Mouse (Mus musculus): ENCODE data around the gene Rnf212. TPM values are rescaled to one million over a fixed set of nuclear protein-coding genes. Genes with fewer than 3 reads are reported as not detected.

The Rnf212 gene
- total RNA-seq, 2 experiments from 2014 or later = not detected

- intact Hi-C loops (cut with DNase I) = no loop called here
These were observed 60.6 kb downstream of the Rnf212 start for GRCm38 (mm10) chr5:108714149-108714548.

DNA sequence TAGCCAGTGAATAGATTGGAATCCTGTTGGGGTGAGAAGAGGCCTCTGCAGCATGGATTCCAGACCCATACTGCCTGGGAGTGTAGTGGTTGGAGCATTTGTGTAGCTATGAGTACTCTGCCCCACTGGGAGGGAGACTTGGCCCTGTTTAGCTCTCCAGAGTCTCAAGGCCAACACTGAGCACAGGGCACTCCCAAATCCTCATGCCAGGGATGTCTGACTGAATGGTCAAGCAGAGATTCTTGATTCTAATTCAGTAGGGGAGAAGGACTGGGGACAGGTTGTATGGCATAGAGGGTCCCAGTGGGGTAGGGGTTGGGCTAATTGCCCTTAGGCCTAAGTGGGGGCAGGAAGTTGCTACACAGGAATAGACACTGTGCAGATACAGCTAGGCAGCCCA is 61.1 kb downstream of the Rnf212 start:
- intact Hi-C loops (cut with DNase I) = no loop called here
- DNase-seq = no peak

More at GRCm38 (mm10) chr5:108714149-108714548, 60.6 kb downstream of the Rnf212 start:
- DNase-seq = peak in 1 of 2 experiments; percentile 25

DNA sequence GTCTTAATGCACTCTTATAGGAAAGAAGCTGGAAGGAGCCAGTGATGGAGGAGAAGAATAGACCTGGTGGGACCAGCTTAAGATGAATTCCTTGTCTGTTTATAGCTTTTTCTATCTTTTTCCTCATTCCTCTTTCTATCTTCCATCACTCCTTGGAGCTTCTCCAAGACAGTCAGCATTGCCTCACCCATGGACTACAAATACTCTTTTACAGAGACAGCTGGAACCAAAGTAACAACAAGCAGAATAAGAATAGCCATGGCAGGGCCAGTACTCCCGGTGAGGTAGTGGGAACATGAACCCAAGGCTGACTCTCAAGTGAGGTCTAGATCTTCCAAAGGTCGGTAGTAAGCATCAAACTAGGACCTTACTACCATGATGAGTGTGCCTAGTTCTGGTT is 61.7 kb downstream of the Rnf212 start:
- intact Hi-C loops (cut with DNase I) = no loop called here

GRCm38 (mm10) chr5:108711968-108712367 is 62.8 kb downstream of the Rnf212 start:
- intact Hi-C loops (cut with DNase I) = no loop called here
- no peak for DNase-seq

More for the DNA sequence above, 61.7 kb downstream of the Rnf212 start:
- DNase-seq = no peak

- DNase-seq = no peak
- intact Hi-C loops (cut with DNase I) = no loop called here
These were observed 65.6 kb downstream of the Rnf212 start for GRCm38 (mm10) chr5:108708981-108709731.

DNA sequence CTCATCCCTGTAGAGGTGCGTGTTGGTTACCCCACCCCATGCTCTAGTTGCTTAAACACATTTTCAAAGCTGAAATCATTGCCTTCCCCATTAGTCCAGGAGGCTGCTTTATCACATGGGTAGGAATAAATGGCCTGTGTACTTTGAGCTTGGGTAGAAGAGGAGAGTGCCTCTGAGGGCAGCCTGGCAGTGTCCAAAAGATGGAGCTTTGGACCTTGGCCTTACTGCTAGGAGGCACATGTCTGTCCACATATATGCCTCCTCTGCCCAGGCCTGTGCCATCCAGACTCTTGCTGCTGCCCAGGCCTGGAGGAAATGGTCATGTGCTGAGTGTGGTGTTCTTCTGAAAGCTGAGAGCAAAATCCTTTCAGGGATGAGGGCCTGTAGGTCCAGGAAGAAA is 66.4 kb downstream of the Rnf212 start:
- no peak for DNase-seq
- intact Hi-C loops (cut with DNase I) = no loop called here

DNA sequence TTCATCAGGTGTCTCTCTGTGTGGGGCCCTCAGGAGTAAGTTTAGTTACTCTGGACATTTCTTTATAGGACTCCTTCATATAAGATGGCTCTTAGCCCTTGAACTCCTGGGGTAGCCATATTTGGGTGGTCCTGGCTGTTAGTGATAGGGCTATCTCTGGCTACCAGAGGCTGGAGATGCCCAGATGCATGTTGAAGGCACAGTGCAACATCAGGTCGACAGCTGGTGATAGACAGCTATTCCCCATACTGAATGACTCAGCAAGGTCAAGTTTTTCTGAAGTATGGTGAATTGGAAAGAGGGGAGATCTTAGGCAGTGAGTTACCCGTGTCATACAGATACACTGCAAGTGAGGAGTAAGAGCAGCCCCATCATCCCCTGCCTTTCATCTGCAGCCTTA is 67.0 kb downstream of the Rnf212 start:
- intact Hi-C loops (cut with DNase I) = no loop called here
- DNase-seq = no peak

GRCm38 (mm10) chr5:108703754-108704626 is 70.8 kb downstream of the Rnf212 start:
- DNase-seq = no peak
- intact Hi-C loops (cut with DNase I) = no loop called here

GRCm38 (mm10) chr5:108701341-108702021 is 73.3 kb downstream of the Rnf212 start:
- intact Hi-C loops (cut with DNase I) = no loop called here

DNA sequence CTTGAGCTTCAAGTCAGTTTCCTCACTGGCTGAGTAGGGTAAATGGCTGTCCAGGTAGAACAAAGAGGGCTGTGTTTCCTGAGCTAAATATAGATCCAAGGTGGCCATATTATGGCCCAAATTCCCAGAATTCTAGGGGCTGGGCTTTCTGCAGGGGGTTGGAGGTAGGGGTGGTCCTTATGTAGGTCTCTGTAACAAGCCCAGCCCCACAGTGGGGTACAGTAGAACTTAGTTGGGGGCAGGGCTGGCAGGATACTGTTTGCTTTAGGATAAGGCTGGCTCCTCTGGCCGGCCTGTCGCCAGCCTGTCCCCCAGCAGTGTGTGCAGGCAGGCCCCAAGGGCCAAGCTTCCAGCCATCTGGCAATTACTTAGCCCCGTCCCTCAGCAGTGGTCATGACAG is 74.4 kb downstream of the Rnf212 start:
- intact Hi-C loops (cut with DNase I) = no loop called here
- no peak for DNase-seq

More at GRCm38 (mm10) chr5:108701341-108702021, 73.3 kb downstream of the Rnf212 start:
- DNase-seq = no peak

GRCm38 (mm10) chr5:108697341-108697753 is 77.4 kb downstream of the Rnf212 start:
- DNase-seq = no peak
- intact Hi-C loops (cut with DNase I) = no loop called here

DNA sequence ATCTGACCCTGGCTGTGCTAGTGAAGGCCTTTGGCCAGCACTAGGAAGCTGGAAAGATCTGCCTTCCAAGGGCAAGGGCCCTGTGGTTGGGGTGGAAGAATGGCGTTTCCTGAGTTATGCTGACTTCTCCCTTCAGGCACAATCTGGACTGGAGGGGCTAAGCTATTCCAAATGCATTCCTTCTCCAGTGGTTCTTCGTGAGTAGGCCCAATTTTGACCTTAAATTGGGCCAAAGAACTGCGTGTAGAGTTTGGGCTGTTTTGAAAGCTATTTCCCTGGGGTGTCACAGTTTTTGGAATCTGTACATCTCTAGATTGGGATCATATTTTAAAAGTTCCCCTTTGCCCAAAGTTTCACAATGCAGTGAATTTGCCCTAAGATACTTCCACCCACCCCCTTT is 78.2 kb downstream of the Rnf212 start:
- intact Hi-C loops (cut with DNase I) = no loop called here

GRCm38 (mm10) chr5:108695861-108696260 is 78.9 kb downstream of the Rnf212 start:
- no peak for DNase-seq
- intact Hi-C loops (cut with DNase I) = no loop called here

More for the DNA sequence above, 78.2 kb downstream of the Rnf212 start:
- DNase-seq = no peak

- peak; percentile 29 to 38 for DNase-seq
- intact Hi-C loops (cut with DNase I) = no loop called here
These were observed 80.2 kb downstream of the Rnf212 start for GRCm38 (mm10) chr5:108694352-108695261.

DNA sequence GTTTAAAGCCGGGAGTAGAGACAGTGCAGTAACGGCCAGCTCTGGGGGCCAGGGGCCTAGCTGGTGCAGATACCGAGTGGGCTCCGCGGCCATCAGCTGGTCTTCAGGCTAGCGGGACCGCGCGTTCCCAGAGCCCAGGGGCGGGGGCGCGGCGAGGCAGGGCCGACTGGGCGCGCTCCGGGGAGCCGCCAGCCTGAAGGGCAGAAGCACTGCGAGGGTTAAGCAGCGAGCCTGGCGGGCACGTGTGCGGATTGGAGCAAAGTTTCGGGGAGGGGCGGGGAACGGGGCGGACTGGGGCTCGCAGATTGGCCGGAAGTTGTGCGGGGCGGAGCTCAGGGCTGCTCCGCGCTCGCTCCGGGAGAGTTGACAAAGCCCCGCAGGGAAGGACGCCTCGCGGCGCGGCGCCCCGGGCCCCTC is 80.9 kb downstream of the Rnf212 start:
- intact Hi-C loops (cut with DNase I) = loop anchor here (2.0 kb wide), 1 partner anchor 33 kb away; no protein-coding TSS in a partner anchor
- DNase-seq = peak; percentile 81 to 85

GRCm38 (mm10) chr5:108692271-108692670 is 82.5 kb downstream of the Rnf212 start, which contains the start of gene Fgfrl1:
TSS of gene Fgfrl1 (plus strand) at chr5:108692382.
- intact Hi-C loops (cut with DNase I) = loop anchor here (2.0 kb wide), 1 partner anchor 35 kb away; no protein-coding TSS in a partner anchor
- peak; percentile 62 to 70 for DNase-seq

DNA sequence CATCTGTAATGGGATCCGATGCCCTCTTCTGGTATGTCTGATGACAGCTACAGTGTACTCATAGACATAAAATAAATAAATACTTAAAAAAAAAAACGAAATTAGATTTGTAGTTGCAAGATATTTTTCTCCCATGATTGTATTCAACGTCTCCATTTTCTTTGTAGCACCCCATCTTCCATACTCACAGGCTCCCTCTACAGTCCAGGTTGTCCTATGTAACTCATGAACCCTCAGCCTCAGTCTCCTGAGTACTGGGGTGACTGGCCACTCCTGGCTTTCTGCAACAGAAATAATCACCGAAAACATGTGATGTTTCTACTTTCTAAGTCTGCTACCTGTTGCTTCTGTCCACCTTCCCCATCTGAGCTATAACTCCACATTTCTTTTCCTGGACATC is 83.6 kb downstream of the Rnf212 start:
- intact Hi-C loops (cut with DNase I) = no loop called here
- DNase-seq = no peak

DNA sequence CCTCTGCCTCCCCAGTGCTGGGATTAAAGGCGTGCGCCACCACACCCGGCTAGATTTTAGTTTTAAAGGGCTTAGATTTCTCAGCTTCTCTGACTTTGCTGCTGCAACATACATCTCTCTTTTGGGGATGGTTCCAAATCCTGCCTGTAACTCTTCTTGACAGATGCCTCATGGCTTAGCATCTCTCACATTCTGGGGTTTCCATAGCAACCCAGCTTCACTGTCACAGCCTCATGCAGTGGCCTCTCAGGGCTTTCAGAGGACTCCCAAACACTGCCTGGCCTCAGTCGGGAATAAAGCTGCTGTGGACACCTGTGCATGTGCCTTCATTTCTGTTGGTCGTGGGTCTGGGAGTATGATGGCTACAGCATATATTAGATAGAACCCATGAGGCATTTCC is 85.7 kb downstream of the Rnf212 start:
- intact Hi-C loops (cut with DNase I) = no loop called here
- no peak for DNase-seq

DNA sequence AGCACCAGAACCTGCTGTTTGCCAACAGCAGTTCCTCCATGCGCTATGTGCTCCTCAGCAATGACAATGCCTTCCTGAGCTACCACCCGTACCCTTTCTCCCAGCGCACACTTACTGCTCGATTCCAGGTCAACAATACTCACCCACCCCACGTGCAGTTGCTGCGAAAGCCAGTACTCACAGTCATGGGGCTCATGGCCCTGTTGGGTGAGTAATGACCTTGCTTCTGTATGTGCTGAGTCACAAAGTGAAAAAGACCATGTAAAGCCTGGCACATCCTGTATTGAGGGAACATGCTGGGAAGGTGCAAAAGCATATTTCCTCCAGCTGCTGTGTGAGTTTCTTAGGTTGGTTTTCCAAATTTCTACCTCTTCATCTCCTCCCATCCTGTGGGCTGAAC is 93.9 kb downstream of the Rnf212 start:
- intact Hi-C loops (cut with DNase I) = no loop called here
- no peak for DNase-seq

DNA sequence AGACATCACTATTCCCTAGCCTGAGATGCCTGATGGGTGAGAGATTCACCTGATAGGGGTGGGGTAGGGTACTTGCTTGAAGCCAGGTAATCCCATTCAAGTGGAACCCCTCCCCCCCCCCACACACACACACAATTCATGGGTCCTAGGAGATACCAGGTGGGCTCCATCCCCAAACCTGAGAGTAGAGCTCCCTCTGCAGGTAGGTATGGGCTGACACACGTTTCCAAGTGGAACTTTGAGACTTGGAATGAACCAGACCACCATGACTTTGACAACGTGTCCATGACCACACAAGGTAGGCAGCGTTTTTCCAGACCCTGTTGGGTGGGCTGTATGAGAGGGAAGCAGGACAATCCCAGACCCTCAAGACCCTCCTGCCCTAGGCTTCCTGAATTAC is 94.9 kb downstream of the Rnf212 start:
- intact Hi-C loops (cut with DNase I) = no loop called here
- no peak for DNase-seq
